Comparison of ENCODE assay signal across 15 mouse cellular contexts in genomic region chr9:109022866-109023685, GRCm38 (mm10). TPM values are rescaled to one million over a fixed set of nuclear protein-coding genes. Genes with fewer than 3 reads are reported as not detected.
DNase-seq lines count a peak whose midpoint lies in the region; ATAC-seq and TF ChIP-seq lines count a peak whose summit lies in the region.
"Had no signal": no experiment of that assay in that cellular context is flagged by ENCODE, and none has a peak within 500 bp of the region (broad histone marks: within the 10 kb centered on the region; RNA-seq: fewer than 3 reads in every experiment).

No protein-coding gene starts in this region.

- H3K27ac ChIP-seq in layer of hippocampus, adult 2 months: peak overlapping the region; percentile 78
- H3K27ac ChIP-seq in thymus, adult 2 months (ENCODE audit: control insufficient read depth, insufficient read depth, low read length): peak overlapping the region; percentile 51
- H3K27ac ChIP-seq in forebrain, embryonic 10.5 days: no peak overlapping the region
- H3K27ac ChIP-seq: limb, embryonic 10.5 days; midbrain, embryonic 10.5 days; stomach, postnatal 0 days had no signal

- no peaks in the 10 kb centered on the region for H3K27me3 ChIP-seq in thymus, adult 2 months (ENCODE audit: control insufficient read depth, insufficient read depth, low read length)
- H3K27me3 ChIP-seq in forebrain, embryonic 10.5 days (ENCODE audit: poor library complexity, severe bottlenecking): no peaks in the 10 kb centered on the region

- no peak overlapping the region for H3K4me3 ChIP-seq in layer of hippocampus, adult 2 months
- no peak overlapping the region for H3K4me3 ChIP-seq in thymus, adult 2 months (ENCODE audit: control insufficient read depth, insufficient read depth, low read length)
- no peak overlapping the region for H3K4me3 ChIP-seq in forebrain, embryonic 10.5 days
- H3K4me3 ChIP-seq: erythroblast, embryonic 14.5 days; limb, embryonic 10.5 days; midbrain, embryonic 10.5 days had no signal

- WGBS in thymus, adult 2 months: 63% methylated on average over 17 of the region's 17 CpGs
- 95% methylated on average over 17 of the region's 17 CpGs for WGBS in forebrain, embryonic 10.5 days

- no peaks in the 10 kb centered on the region for H3K9me3 ChIP-seq in forebrain, embryonic 10.5 days
- H3K9me3 ChIP-seq: limb, embryonic 10.5 days; midbrain, embryonic 10.5 days had no signal

- no peak for TF ChIP-seq POLR2A in thymus, adult 2 months (IDR thresholded peaks at IDR 0.05; ENCODE audit: control insufficient read depth, extremely low read depth, insufficient read depth, low read length, poor library complexity)

- H3K4me1 ChIP-seq in thymus, adult 2 months (replicated peaks; ENCODE audit: control insufficient read depth, insufficient read depth, low read length): peaks cover 13% of the 10 kb centered on the region
- H3K4me1 ChIP-seq in forebrain, embryonic 10.5 days: no peaks in the 10 kb centered on the region
- H3K4me1 ChIP-seq: limb, embryonic 10.5 days; midbrain, embryonic 10.5 days had no signal

- peak in 1 of 2 experiments; percentile 60 for DNase-seq in layer of hippocampus, adult 2 months (ENCODE audit: low spot score in 2 of 2)
- no peak for DNase-seq in layer of hippocampus, postnatal 25 days (ENCODE audit: extremely low spot score in 1 of 2, low spot score in 1 of 2)
- DNase-seq in thymus, adult 2 months: no peak
- no peak for DNase-seq in thymus, postnatal 14 days
- peak; percentile 79 for DNase-seq in telencephalon, adult 2 months (ENCODE audit: low read depth, low spot score)
- no peak for DNase-seq in forebrain, embryonic 10.5 days (ENCODE audit: extremely low spot score, low spot score)
- DNase-seq in thymus, postnatal 36 days: no peak
- DNase-seq: cerebellum, adult 9-11 months; kidney, adult 18-20 months had no signal

- H3K36me3 ChIP-seq in thymus, adult 2 months (ENCODE audit: control insufficient read depth, insufficient read depth, low read length): no peaks in the 10 kb centered on the region
- H3K36me3 ChIP-seq in forebrain, embryonic 10.5 days (replicated peaks): no peaks in the 10 kb centered on the region
- H3K36me3 ChIP-seq: limb, embryonic 10.5 days had no signal

- peak; percentile 77 to 80; a peak in 3 of 4 replicates for ATAC-seq in hematopoietic stem cell, adult 5-6 weeks (replicated peaks in 1 of 2; ENCODE audit: insufficient read depth in 1 of 2, low FRiP score in 2 of 2, low TSS enrichment in 1 of 2, low read depth in 1 of 2, poor library complexity in 2 of 2, severe bottlenecking in 2 of 2)

- TF ChIP-seq CTCF in layer of hippocampus, adult 2 months (conservative IDR thresholded peaks at IDR 0.05): no peak
- no peak for TF ChIP-seq CTCF in thymus, adult 2 months (IDR thresholded peaks at IDR 0.05; ENCODE audit: borderline replicate concordance, control insufficient read depth, extremely low read depth, insufficient read depth, low read length, poor library complexity)

RNA-seq across cellular contexts. Expression of gene Shisa5, which starts 15.3 kb away (rescaled TPM):
- 10 to 100 TPM; 56.5 to 58.4 TPM for total RNA-seq in layer of hippocampus, adult 2 months (2021)
- total RNA-seq in layer of hippocampus, postnatal 25 days (2021): 10 to 100 TPM; 49.3 to 52.1 TPM
- polyA plus RNA-seq in thymus, adult 2 months (2012; rRNA removed): 2,502 and 2,648 TPM in 2 replicates
- total RNA-seq in hematopoietic stem cell, adult 5-6 weeks (2017): 416 and 906 TPM in 2 replicates
- polyA plus RNA-seq in forebrain, embryonic 10.5 days (2016; fragmentation: Nextera tagmentation; extraction: Ambion mirVana): 29.7 and 31.5 TPM in 2 replicates

RNA-seq across cellular contexts. Expression of gene Pfkfb4, which starts 31.5 kb away (rescaled TPM):
- 10 to 100 TPM; 10.9 to 11.8 TPM for total RNA-seq in layer of hippocampus, adult 2 months (2021)
- 10 to 100 TPM in 1 of 2 experiments, 1 to 10 TPM in 1; 10.0 to 10.9 TPM for total RNA-seq in layer of hippocampus, postnatal 25 days (2021)
- 13.4 and 15.1 TPM in 2 replicates for polyA plus RNA-seq in thymus, adult 2 months (2012; rRNA removed)
- total RNA-seq in hematopoietic stem cell, adult 5-6 weeks (2017): 15.3 and 40.1 TPM in 2 replicates
- 10.5 and 12.4 TPM in 2 replicates for polyA plus RNA-seq in forebrain, embryonic 10.5 days (2016; fragmentation: Nextera tagmentation; extraction: Ambion mirVana)

RNA-seq across cellular contexts. Expression of gene Trex1, which starts 36.5 kb away (rescaled TPM):
- total RNA-seq in layer of hippocampus, adult 2 months (2021): 10 to 100 TPM; 12.9 to 15.4 TPM
- total RNA-seq in layer of hippocampus, postnatal 25 days (2021): 10 to 100 TPM; 13.1 to 14.2 TPM
- polyA plus RNA-seq in thymus, adult 2 months (2012; rRNA removed): 210 and 228 TPM in 2 replicates
- total RNA-seq in hematopoietic stem cell, adult 5-6 weeks (2017): 5.9 and 13.9 TPM in 2 replicates
- 7.6 and 9.1 TPM in 2 replicates for polyA plus RNA-seq in forebrain, embryonic 10.5 days (2016; fragmentation: Nextera tagmentation; extraction: Ambion mirVana)

RNA-seq across cellular contexts. Expression of gene Ucn2, which starts 37.3 kb away (rescaled TPM):
- total RNA-seq in layer of hippocampus, adult 2 months (2021): not detected
- not detected for total RNA-seq in layer of hippocampus, postnatal 25 days (2021)
- polyA plus RNA-seq in thymus, adult 2 months (2012; rRNA removed): 0.40 and 1.3 TPM in 2 replicates
- total RNA-seq in hematopoietic stem cell, adult 5-6 weeks (2017): not detected in 2 replicates
- polyA plus RNA-seq in forebrain, embryonic 10.5 days (2016; fragmentation: Nextera tagmentation; extraction: Ambion mirVana): not detected in 2 replicates
- polyA plus RNA-seq: erythroblast, embryonic 14.5 days; heart, embryonic 16.5 days; limb, embryonic 10.5 days; midbrain, embryonic 10.5 days; stomach, postnatal 0 days had no signal

RNA-seq across cellular contexts. Expression of gene Atrip, which starts 50.8 kb away (rescaled TPM):
- 10 to 100 TPM; 25.0 to 31.9 TPM for total RNA-seq in layer of hippocampus, adult 2 months (2021)
- 10 to 100 TPM; 21.7 to 25.7 TPM for total RNA-seq in layer of hippocampus, postnatal 25 days (2021)
- polyA plus RNA-seq in thymus, adult 2 months (2012; rRNA removed): 37.9 and 39.9 TPM in 2 replicates
- 20.9 and 25.5 TPM in 2 replicates for total RNA-seq in hematopoietic stem cell, adult 5-6 weeks (2017)
- 34.9 and 35.0 TPM in 2 replicates for polyA plus RNA-seq in forebrain, embryonic 10.5 days (2016; fragmentation: Nextera tagmentation; extraction: Ambion mirVana)
